Mouse (Mus musculus) C2C12 (cell line): Measurements from ENCODE around the gene Phyh. TPM values are rescaled to one million over a fixed set of nuclear protein-coding genes. Genes with fewer than 3 reads are reported as not detected.

ENCODE experiments used
- H3K27me3 ChIP-seq: one replicate; pipeline ENCODE4 v1.6.1; 2011; ENCODE audit not compliant: control insufficient read depth, insufficient read depth, insufficient read length
- H3K36me3 ChIP-seq: one replicate; pipeline ENCODE4 v1.6.1; 2011; ENCODE audit not compliant: control insufficient read depth, insufficient read depth
- H3K4me3 ChIP-seq: one replicate; pipeline ENCODE4 v1.5.1; 2011; ENCODE audit warnings: mild to moderate bottlenecking, control low read depth; ENCODE audit not compliant: poor library complexity, insufficient read depth, severe bottlenecking
- H3K79me2 ChIP-seq: one replicate; pipeline ENCODE4 v1.6.1; 2011; ENCODE audit not compliant: control insufficient read depth, insufficient read depth
- H3K79me3 ChIP-seq: one replicate; pipeline ENCODE4 v1.6.1; 2011; ENCODE audit warnings: low read depth, control low read depth
- H3ac ChIP-seq: one replicate; pipeline ENCODE3; 2011; ENCODE audit warnings: low read depth; ENCODE audit not compliant: control insufficient read depth, insufficient read length
- CEBPB ChIP-seq: IDR thresholded peaks from one replicate; pipeline ENCODE4 v1.6.1; 2011; ENCODE audit warnings: low read depth, mild to moderate bottlenecking, control low read depth, moderate library complexity
- CTCF ChIP-seq: IDR thresholded peaks from one replicate; pipeline ENCODE4 v1.5.1; 2011; ENCODE audit not compliant: control insufficient read depth, insufficient read depth, insufficient read length
- FOSL1 ChIP-seq: IDR thresholded peaks from one replicate; pipeline ENCODE4 v1.8.0; 2011; ENCODE audit warnings: mild to moderate bottlenecking, low read length; ENCODE audit not compliant: poor library complexity, insufficient read depth, severe bottlenecking
- MAX ChIP-seq: IDR thresholded peaks from one replicate; pipeline ENCODE4 v1.6.1; 2011; ENCODE audit warnings: mild to moderate bottlenecking, control low read depth
- MYOD1 ChIP-seq: IDR thresholded peaks from one replicate; pipeline ENCODE4 v1.6.1; 2011; ENCODE audit warnings: low read depth; ENCODE audit not compliant: control insufficient read depth, insufficient read length
- MYOG ChIP-seq: IDR thresholded peaks from one replicate; pipeline ENCODE4 v1.6.1; 2011; ENCODE audit not compliant: control insufficient read depth, insufficient read length; ENCODE audit errors: extremely low read depth
- USF1 ChIP-seq: IDR thresholded peaks from one replicate; pipeline ENCODE4 v1.6.1; 2011; ENCODE audit warnings: low read depth, mild to moderate bottlenecking, control low read depth, moderate library complexity
- polyA plus RNA-seq: library from polyadenylated mRNA; unstranded; fragments of >200 nt; fragmentation: generic; extraction: Trizol; gene quantifications from one replicate; pipeline ENCODE4 v1.2.1, GENCODE M21; 2012; ENCODE audit warnings: missing spikeins

Phyh gene
- polyA plus RNA-seq, 1 experiment, result 5.9 TPM

DNA sequence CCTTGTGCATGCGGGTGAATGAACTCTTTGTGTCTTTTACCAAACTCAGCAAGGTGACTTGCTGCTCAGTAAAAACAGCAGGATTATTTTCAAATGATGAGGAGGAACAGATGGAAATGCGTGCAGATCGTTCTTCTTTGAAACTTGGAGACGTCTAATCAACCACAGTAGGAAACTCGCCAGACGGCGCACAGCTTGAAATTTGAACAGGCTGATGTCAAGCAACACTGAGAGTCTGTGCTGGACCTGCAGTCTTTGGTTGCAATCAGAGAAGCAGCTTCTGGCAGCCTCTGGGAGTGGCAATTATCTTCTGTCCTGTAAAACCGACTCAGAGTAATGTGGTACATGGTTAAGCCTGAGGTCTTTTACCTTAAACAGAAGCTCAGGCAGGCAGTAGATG lies 59.3 kb downstream of the Phyh start:
- no peaks in the 10 kb centered on the region for H3K79me2 ChIP-seq
- no peaks in the 10 kb centered on the region for H3K27me3 ChIP-seq
- no peak overlapping the region for H3K4me3 ChIP-seq
- H3K36me3 ChIP-seq, result no peaks in the 10 kb centered on the region
- no peaks in the 10 kb centered on the region for H3K79me3 ChIP-seq
- no peak for TF ChIP-seq MYOD1
- no peak for TF ChIP-seq CTCF
- TF ChIP-seq CEBPB, result no peak
- TF ChIP-seq MAX, result no peak
- TF ChIP-seq FOSL1, result no peak
- TF ChIP-seq USF1, result no peak
- TF ChIP-seq MYOG, result no peak
- H3ac ChIP-seq, result no peak overlapping the region

DNA sequence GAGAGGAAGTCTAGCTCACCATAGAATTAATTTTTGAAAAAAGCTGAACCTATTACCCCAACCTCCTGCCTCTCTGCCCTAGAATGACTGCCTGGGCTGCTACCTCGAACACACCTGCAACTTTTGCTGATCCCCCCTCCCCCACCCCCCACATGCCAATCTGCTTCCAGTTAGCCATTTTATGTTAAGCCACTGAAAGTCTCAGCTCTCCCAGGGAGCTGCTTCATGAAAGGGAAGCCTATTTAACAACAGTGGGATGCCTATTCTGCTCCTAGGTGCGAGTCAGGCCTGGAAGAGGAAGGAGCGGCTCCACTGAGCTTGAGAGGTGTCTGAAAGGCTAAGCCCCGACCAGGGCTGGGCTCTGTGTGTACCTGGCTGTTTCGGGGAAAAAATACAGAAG lies 65.2 kb downstream of the Phyh start:
- TF ChIP-seq MYOD1 (no peak), USF1 (no peak), MYOG (no peak), CEBPB (no peak)
- Histone ChIP-seq H3K27me3 (no peaks in the 10 kb centered on the region), H3ac (no peak overlapping the region), H3K4me3 (no peak overlapping the region), H3K79me2 (no peaks in the 10 kb centered on the region), H3K79me3 (no peaks in the 10 kb centered on the region), H3K36me3 (peaks cover 4% of the 10 kb centered on the region)

DNA sequence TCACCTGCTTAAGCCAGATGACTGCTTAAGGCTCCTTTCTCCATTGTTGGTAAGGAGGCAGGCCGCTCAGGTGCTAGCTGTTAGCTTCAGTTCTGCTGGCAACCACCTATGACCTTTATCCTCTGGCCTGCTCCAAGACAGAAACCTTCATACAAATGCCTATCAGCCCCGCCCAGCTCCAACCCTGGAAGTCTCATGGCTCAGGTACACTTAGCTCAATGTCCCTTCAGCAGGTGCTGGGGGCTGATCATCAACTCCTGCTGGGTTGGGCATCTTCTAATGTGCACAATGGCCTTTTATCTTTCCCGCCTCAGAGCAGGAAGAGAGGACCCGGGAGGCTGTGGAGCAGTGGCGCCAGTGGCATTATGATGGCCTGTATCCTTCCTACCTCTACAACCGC lies 66.2 kb downstream of the Phyh start:
- peaks cover 5% of the 10 kb centered on the region for H3K36me3 ChIP-seq
- TF ChIP-seq FOSL1, result no peak
- no peak overlapping the region for H3ac ChIP-seq

DNA sequence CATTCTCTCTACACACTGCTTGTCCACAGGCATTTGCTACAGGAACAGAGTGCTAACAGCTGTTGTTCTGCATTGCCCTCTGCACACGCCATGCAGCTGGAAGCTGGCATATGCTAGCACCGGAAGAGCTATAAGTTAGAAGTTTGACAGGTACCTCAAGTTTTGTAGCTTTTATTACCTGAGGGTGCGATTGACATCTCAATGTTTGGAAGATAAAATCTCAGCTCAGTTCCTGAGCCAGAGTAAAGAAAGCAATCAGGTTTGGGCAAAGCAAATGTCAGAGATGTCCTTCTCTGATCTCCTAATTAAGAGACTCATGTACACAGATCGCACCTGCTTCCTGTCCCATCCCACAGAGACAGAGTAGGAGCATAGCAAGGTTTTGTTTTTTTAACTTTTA lies 68.0 kb downstream of the Phyh start:
- no peaks in the 10 kb centered on the region for H3K79me2 ChIP-seq
- H3K4me3 ChIP-seq, result no peak overlapping the region
- no peaks in the 10 kb centered on the region for H3K27me3 ChIP-seq
- TF ChIP-seq MAX (no peak), CTCF (no peak)
- no peak overlapping the region for H3ac ChIP-seq
- H3K36me3 ChIP-seq, result peaks cover 23% of the 10 kb centered on the region
- no peaks in the 10 kb centered on the region for H3K79me3 ChIP-seq

More for the DNA sequence above, 66.2 kb downstream of the Phyh start:
- Histone ChIP-seq H3K79me2 (no peaks in the 10 kb centered on the region), H3K4me3 (no peak overlapping the region), H3K79me3 (no peaks in the 10 kb centered on the region), H3K27me3 (no peaks in the 10 kb centered on the region)

DNA sequence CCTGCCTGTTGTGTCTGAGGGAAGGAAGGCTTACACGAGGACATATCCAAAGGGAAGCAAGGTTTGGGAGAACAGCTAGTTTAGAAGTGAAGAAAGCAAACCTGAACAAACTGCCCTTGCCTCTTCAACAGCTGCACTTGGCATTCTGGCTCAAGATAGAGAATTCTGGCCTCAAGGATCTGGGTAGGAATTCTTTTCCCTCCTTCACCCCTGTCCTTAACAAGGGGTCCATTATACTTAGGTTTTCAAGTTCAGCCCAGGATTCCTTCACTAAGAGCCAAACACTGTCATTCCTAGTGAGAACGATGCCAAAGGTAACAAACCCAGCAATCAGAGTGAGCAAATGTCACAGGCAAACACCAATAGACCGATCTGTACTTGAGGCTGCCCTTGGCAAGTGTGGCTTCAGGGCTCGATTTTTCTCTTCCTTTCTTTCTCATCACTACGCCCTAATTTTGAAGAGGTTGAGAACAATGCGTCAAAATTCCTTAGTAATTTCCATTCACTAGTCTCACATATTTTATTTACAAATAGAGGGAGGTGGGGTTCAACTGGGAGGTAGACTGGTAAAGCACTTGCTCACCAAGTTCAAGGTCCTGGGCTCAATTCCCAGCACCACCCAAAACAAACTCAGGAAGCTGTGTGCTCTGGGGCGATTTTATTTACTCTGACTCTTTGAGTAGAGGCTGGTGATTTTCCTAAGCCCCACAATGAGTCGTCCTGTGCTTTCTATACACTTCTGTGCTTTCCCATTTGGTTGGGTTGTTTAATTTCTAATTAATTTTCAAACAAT lies 68.8 kb downstream of the Phyh start:
- Histone ChIP-seq H3K79me2 (no peaks in the 10 kb centered on the region), H3K27me3 (no peaks in the 10 kb centered on the region), H3K79me3 (no peaks in the 10 kb centered on the region), H3K36me3 (peaks cover 30% of the 10 kb centered on the region), H3K4me3 (no peak overlapping the region), H3ac (no peak overlapping the region)
- no peak for TF ChIP-seq CEBPB
- no peak for TF ChIP-seq CTCF
- TF ChIP-seq USF1, result no peak
- no peak for TF ChIP-seq MYOD1
- TF ChIP-seq MAX, result no peak
- no peak for TF ChIP-seq FOSL1
- TF ChIP-seq MYOG, result no peak

Other genes starting within 250 kb of the Phyh start
- not detected for gene Bend7, start 201.2 kb upstream of the Phyh start, polyA plus RNA-seq
- 27.4 TPM for gene Sephs1, start 37.5 kb upstream of the Phyh start, polyA plus RNA-seq
- 0.07 TPM for gene Ucma, start 57.1 kb downstream of the Phyh start, polyA plus RNA-seq
- 27.0 TPM for gene Mcm10, start 93.8 kb downstream of the Phyh start, polyA plus RNA-seq
- gene Optn, start 145.0 kb downstream of the Phyh start, polyA plus RNA-seq, result 7.4 TPM
- 0.19 TPM for gene Ccdc3, start 218.8 kb downstream of the Phyh start, polyA plus RNA-seq